ENCODE assay signal across 8 mouse cellular contexts in the genomic region with DNA sequence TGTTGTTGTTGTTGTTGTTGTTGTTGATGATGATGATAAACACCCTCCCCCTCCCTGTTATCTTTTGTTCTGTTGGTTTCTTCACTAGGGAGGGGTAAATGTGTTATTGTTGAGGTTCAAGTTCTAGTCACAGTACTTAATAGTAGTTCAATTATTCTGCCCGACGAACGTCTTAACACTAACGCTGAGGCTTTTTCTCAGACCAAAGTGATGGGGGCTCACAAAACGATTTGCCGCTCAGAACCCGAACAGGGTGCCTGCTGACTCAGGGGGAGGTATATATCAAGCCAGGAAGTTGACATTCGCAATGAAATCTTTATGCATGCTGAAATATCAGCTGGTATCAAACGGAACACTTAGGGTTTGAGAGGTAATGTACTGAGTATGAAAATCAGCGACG. TPM values are rescaled to one million over a fixed set of nuclear protein-coding genes. Genes with fewer than 3 reads are reported as not detected.
DNase-seq lines count a peak whose midpoint lies in the region; ATAC-seq and TF ChIP-seq lines count a peak whose summit lies in the region.
"Had no signal": no experiment of that assay in that cellular context is flagged by ENCODE, and none has a peak within 500 bp of the region (broad histone marks: within the 10 kb centered on the region; RNA-seq: fewer than 3 reads in every experiment).

No protein-coding gene starts in this region.

- no peak for TF ChIP-seq POLR2A in olfactory bulb, adult 2 months (IDR thresholded peaks at IDR 0.05; ENCODE audit: insufficient read depth, low read depth, low read length)

- TF ChIP-seq CTCF in lung, embryonic 14.5 days (IDR thresholded peaks at IDR 0.05; ENCODE audit: low read depth), result no peak
- TF ChIP-seq CTCF in olfactory bulb, adult 2 months (IDR thresholded peaks at IDR 0.05; ENCODE audit: insufficient read depth, low read depth, low read length), result no peak

- peaks cover 10% of the 10 kb centered on the region for H3K27me3 ChIP-seq in lung, embryonic 14.5 days (ENCODE audit: insufficient read depth, low read length)
- H3K27me3 ChIP-seq in forebrain, embryonic 12.5 days, result no peaks in the 10 kb centered on the region
- H3K27me3 ChIP-seq in intestine, embryonic 15.5 days (replicated peaks), result peaks cover 11% of the 10 kb centered on the region; the same call in 1 of the 2 replicates

- 38% methylated on average over 11 of the region's 11 CpGs for WGBS in lung, embryonic 14.5 days
- 20% methylated on average over 11 of the region's 11 CpGs for WGBS in forebrain, embryonic 12.5 days
- 34% methylated on average over 11 of the region's 11 CpGs for WGBS in intestine, embryonic 15.5 days
- WGBS in olfactory bulb, adult 2 months, result 19% methylated on average over 11 of the region's 11 CpGs

- peak overlapping the region; percentile 97 for H3K4me2 ChIP-seq in lung, embryonic 14.5 days
- peak overlapping the region; percentile 74 for H3K4me2 ChIP-seq in forebrain, embryonic 12.5 days
- peak overlapping the region; percentile 84 for H3K4me2 ChIP-seq in intestine, embryonic 15.5 days (replicated peaks)

- H3K9ac ChIP-seq in lung, embryonic 14.5 days, result no peak overlapping the region
- peak overlapping the region; percentile 84 for H3K9ac ChIP-seq in forebrain, embryonic 12.5 days
- H3K9ac ChIP-seq in intestine, embryonic 15.5 days, result no peak overlapping the region

- H3K36me3 ChIP-seq in lung, embryonic 14.5 days (ENCODE audit: insufficient read depth), result no peaks in the 10 kb centered on the region
- H3K36me3 ChIP-seq in forebrain, embryonic 12.5 days (replicated peaks), result peaks cover 22% of the 10 kb centered on the region
- H3K36me3 ChIP-seq in intestine, embryonic 15.5 days, result no peaks in the 10 kb centered on the region

- no peak for ATAC-seq in lung, embryonic 14.5 days (ENCODE audit: insufficient read depth)
- no peak for ATAC-seq in forebrain, embryonic 12.5 days (ENCODE audit: low FRiP score)
- no peak for ATAC-seq in intestine, embryonic 15.5 days
- ATAC-seq: activated CD4-positive, CD25-positive, alpha-beta regulatory T cell, adult 4 months had no signal

- DNase-seq in lung, embryonic 14.5 days, result no peak
- DNase-seq in lung, postnatal 14 days, result no peak
- DNase-seq in adrenal gland, adult 18-20 months (ENCODE audit: low spot score in 2 of 2), result no peak
- DNase-seq in ovary, adult 18-20 months (ENCODE audit: low spot score), result no peak

- H3K9me3 ChIP-seq in lung, embryonic 14.5 days (ENCODE audit: low read depth, low read length), result no peaks in the 10 kb centered on the region
- no peaks in the 10 kb centered on the region for H3K9me3 ChIP-seq in forebrain, embryonic 12.5 days
- H3K9me3 ChIP-seq in intestine, embryonic 15.5 days, result no peaks in the 10 kb centered on the region

- H3K4me3 ChIP-seq in lung, embryonic 14.5 days (ENCODE audit: low read depth, low read length), result peak overlapping the region; percentile 60
- peak overlapping the region; percentile 72 for H3K4me3 ChIP-seq in forebrain, embryonic 12.5 days (replicated peaks)
- peak overlapping the region; percentile 59; the same call in 1 of the 2 replicates for H3K4me3 ChIP-seq in intestine, embryonic 15.5 days (replicated peaks)
- peak overlapping the region; percentile 39 for H3K4me3 ChIP-seq in olfactory bulb, adult 2 months (ENCODE audit: insufficient read depth, low read depth, low read length)

- H3K4me1 ChIP-seq in lung, embryonic 14.5 days (ENCODE audit: insufficient read depth), result no peaks in the 10 kb centered on the region
- peaks cover 15% of the 10 kb centered on the region for H3K4me1 ChIP-seq in forebrain, embryonic 12.5 days
- H3K4me1 ChIP-seq in intestine, embryonic 15.5 days (replicated peaks), result peaks cover 11% of the 10 kb centered on the region
- peaks cover 4% of the 10 kb centered on the region for H3K4me1 ChIP-seq in olfactory bulb, adult 2 months (ENCODE audit: control insufficient read depth, insufficient read depth, low read length)

- H3K27ac ChIP-seq in lung, embryonic 14.5 days (ENCODE audit: low read depth), result no peak overlapping the region
- H3K27ac ChIP-seq in forebrain, embryonic 12.5 days, result no peak overlapping the region; the same call in 1 of the 2 replicates
- H3K27ac ChIP-seq in intestine, embryonic 15.5 days, result no peak overlapping the region
- no peak overlapping the region for H3K27ac ChIP-seq in olfactory bulb, adult 2 months (ENCODE audit: insufficient read depth, low read depth, low read length)

RNA-seq across cellular contexts. Expression of a gene that starts 1.4 kb away (rescaled TPM):
- 12.4 and 14.9 TPM in 2 replicates for polyA plus RNA-seq in lung, embryonic 14.5 days (2014; fragmentation: Nextera tagmentation; extraction: Ambion mirVana)
- polyA plus RNA-seq in forebrain, embryonic 12.5 days (2016; fragmentation: Nextera tagmentation; extraction: Ambion mirVana), result 43.1 and 46.5 TPM in 2 replicates
- 5.4 and 5.6 TPM in 2 replicates for polyA plus RNA-seq in intestine, embryonic 15.5 days (2015; fragmentation: Nextera tagmentation; extraction: Ambion mirVana)
- not detected in 2 replicates for polyA plus RNA-seq in olfactory bulb, adult 2 months (2012; ENCODE audit: insufficient read depth, insufficient read length, low replicate concordance, missing spikeins)
- 10 to 100 TPM; 10.6 to 13.9 TPM for total RNA-seq in adrenal gland, adult 18-20 months (2021)
- polyA plus RNA-seq: activated CD4-positive, CD25-positive, alpha-beta regulatory T cell, adult 4 months had no signal

RNA-seq across cellular contexts. Expression of a gene that starts 39.8 kb away (rescaled TPM):
- 47.7 and 49.8 TPM in 2 replicates for polyA plus RNA-seq in lung, embryonic 14.5 days (2014; fragmentation: Nextera tagmentation; extraction: Ambion mirVana)
- 49.3 and 53.3 TPM in 2 replicates for polyA plus RNA-seq in forebrain, embryonic 12.5 days (2016; fragmentation: Nextera tagmentation; extraction: Ambion mirVana)
- polyA plus RNA-seq in intestine, embryonic 15.5 days (2015; fragmentation: Nextera tagmentation; extraction: Ambion mirVana), result 47.3 and 48.9 TPM in 2 replicates
- polyA plus RNA-seq in olfactory bulb, adult 2 months (2012; ENCODE audit: insufficient read depth, insufficient read length, low replicate concordance, missing spikeins), result not detected in 2 replicates
- 10 to 100 TPM; 43.8 to 44.5 TPM for total RNA-seq in adrenal gland, adult 18-20 months (2021)

RNA-seq across cellular contexts. Expression of a gene that starts 59.4 kb away (rescaled TPM):
- polyA plus RNA-seq in lung, embryonic 14.5 days (2014; fragmentation: Nextera tagmentation; extraction: Ambion mirVana), result 47.4 and 47.5 TPM in 2 replicates
- 39.4 and 40.3 TPM in 2 replicates for polyA plus RNA-seq in forebrain, embryonic 12.5 days (2016; fragmentation: Nextera tagmentation; extraction: Ambion mirVana)
- polyA plus RNA-seq in intestine, embryonic 15.5 days (2015; fragmentation: Nextera tagmentation; extraction: Ambion mirVana), result 27.8 and 29.8 TPM in 2 replicates
- 390 TPM in 1 of 2 replicates, not detected in the other for polyA plus RNA-seq in olfactory bulb, adult 2 months (2012; ENCODE audit: insufficient read depth, insufficient read length, low replicate concordance, missing spikeins)
- total RNA-seq in adrenal gland, adult 18-20 months (2021), result 10 to 100 TPM; 32.9 to 34.3 TPM

Comparison
In these comparisons a context has a peak if more than half of its experiments do, and no peak if none do; other contexts are left out.
1. RNA of a gene that starts 39.8 kb away (polyA plus RNA-seq): 49.3 to 53.3 TPM in forebrain, embryonic 12.5 days, 47.3 to 48.9 TPM in intestine, embryonic 15.5 days and 47.7 to 49.8 TPM in lung, embryonic 14.5 days; not detected in olfactory bulb, adult 2 months; every median in the first group is over 10 times any median in the second.
2. Peak in every context shown above with its lines, with median percentiles within 50 percentile points of each other: H3K4me2 ChIP-seq and H3K4me3 ChIP-seq.